Mouse (Mus musculus) hindbrain, embryonic 15.5 days (tissue): ENCODE results near the gene Epn2. TPM values are rescaled to one million over a fixed set of nuclear protein-coding genes. Genes with fewer than 3 reads are reported as not detected.
A peak's percentile ranks its signal among the peaks of the same experiment; 100 is the strongest.

Experiments
- ATAC-seq: fragments of 200-750 bp; cut with Nextera tagmentation; 2 replicates; pipeline ENCODE4 v1.8.0; 2017; ENCODE audit warnings: low read depth, moderate number of reproducible peaks, moderate TSS enrichment; ENCODE audit not compliant: low FRiP score
- H3K27ac ChIP-seq: fragments of 300-500 bp; sonication (generic); replicated peaks from 2 replicates; pipeline ENCODE4 v1.5.1; 2015; ENCODE audit warnings: mild to moderate bottlenecking, inconsistent platforms
- H3K27me3 ChIP-seq: fragments of 300-500 bp; sonication (generic); 2 replicates; pipeline ENCODE4 v1.6.1; 2015; ENCODE audit warnings: control low read depth, inconsistent platforms
- H3K36me3 ChIP-seq: fragments of 300-500 bp; sonication (generic); 2 replicates; pipeline ENCODE4 v1.6.1; 2015; ENCODE audit warnings: control low read depth, inconsistent platforms
- H3K4me1 ChIP-seq: fragments of 300-500 bp; sonication (generic); replicated peaks from 2 replicates; pipeline ENCODE4 v1.6.1; 2015; ENCODE audit warnings: control low read depth, inconsistent platforms
- H3K4me2 ChIP-seq: fragments of 300-500 bp; sonication (generic); 2 replicates; pipeline ENCODE4 v1.6.1; 2015; ENCODE audit warnings: moderate library complexity, mild to moderate bottlenecking, inconsistent platforms
- H3K4me3 ChIP-seq: fragments of 300-500 bp; sonication (generic); 2 replicates; pipeline ENCODE4 v1.5.1; 2015; ENCODE audit warnings: mild to moderate bottlenecking, inconsistent platforms
- H3K9ac ChIP-seq: fragments of 300-500 bp; sonication (generic); 2 replicates; pipeline ENCODE4 v1.6.1; 2015; ENCODE audit warnings: inconsistent platforms
- H3K9me3 ChIP-seq: fragments of 300-500 bp; sonication (generic); 2 replicates; pipeline ENCODE4 v1.6.1; 2016; ENCODE audit warnings: control low read depth, inconsistent platforms
- whole genome bisulfite sequencing: fragments of 180-500 bp; shearing (Covaris S2); methylation state at CpG from one replicate; pipeline ENCODE4 v1.1.7; 2015; 5-methylcytosine and 5-hydroxymethylcytosine counted together
- polyA plus RNA-seq: library from polyadenylated mRNA; unstranded; fragments of >200 nt; fragmentation: Nextera tagmentation; extraction: Ambion mirVana; gene quantifications from 2 replicates; pipeline ENCODE4 v1.2.1, GENCODE M21; 2015

Epn2 gene
- polyA plus RNA-seq, 1 experiment from 2014 or later = 79.6 TPM

DNA sequence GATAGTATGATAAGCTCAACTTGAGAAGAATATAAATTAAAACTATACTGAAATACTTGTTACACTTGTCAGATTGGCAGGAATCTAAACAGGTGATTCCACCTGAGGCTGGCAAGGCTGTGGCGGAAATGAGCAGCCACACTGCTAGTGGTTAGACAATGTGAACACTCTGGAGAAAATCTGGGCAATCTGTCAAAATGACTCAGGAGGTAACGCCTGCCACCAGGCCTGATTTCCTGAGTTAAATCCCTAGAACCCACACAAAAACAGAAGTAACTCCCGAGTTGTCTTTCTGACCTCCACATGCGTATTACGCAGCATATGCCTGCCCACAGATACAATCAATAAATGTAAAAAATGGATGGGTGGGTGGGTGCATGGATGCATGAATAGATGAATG, 17.1 kb downstream of the Epn2 start:
- no peak for ATAC-seq
- Histone ChIP-seq H3K36me3 (no peaks in the 10 kb centered on the region), H3K27me3 (no peaks in the 10 kb centered on the region), H3K27ac (no peak overlapping the region), H3K9ac (no peak overlapping the region), H3K9me3 (no peaks in the 10 kb centered on the region), H3K4me1 (peaks cover 16% of the 10 kb centered on the region; the same call in 1 of the 2 replicates), H3K4me2 (no peak overlapping the region), H3K4me3 (no peak overlapping the region)
- 69% methylated on average over 5 of the region's 5 CpGs for WGBS

DNA sequence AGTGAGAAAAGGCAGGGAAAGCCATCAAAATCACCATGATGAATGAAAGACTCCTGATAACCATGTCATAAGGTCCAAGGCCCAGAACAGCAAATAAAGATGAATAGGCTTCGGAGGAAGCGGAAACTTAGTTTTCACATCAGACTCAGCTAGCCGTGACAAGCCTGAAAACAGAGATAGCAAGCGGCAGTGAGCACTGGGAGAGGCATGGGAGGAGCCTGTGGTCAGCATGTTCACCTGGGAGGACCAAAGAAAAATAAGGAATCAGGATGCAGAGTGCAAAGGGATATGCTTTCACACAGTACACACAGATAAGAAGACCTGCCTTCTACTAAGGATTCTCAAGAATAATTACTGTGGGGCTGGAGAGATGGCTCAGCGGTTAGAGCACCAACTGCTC, 19.9 kb downstream of the Epn2 start:
- 85% methylated on average over 5 of the region's 5 CpGs for WGBS
- H3K4me2 ChIP-seq = no peak overlapping the region
- no peaks in the 10 kb centered on the region for H3K27me3 ChIP-seq
- no peak for ATAC-seq
- H3K27ac ChIP-seq = no peak overlapping the region
- H3K4me1 ChIP-seq = peaks cover 12% of the 10 kb centered on the region; the same call in 1 of the 2 replicates
- no peak overlapping the region for H3K9ac ChIP-seq
- no peaks in the 10 kb centered on the region for H3K36me3 ChIP-seq
- H3K9me3 ChIP-seq = no peaks in the 10 kb centered on the region
- H3K4me3 ChIP-seq = no peak overlapping the region

GRCm38 (mm10) chr11:61553015-61553754, 26.3 kb downstream of the Epn2 start:
- WGBS = 69% methylated on average over 3 of the region's 3 CpGs

GRCm38 (mm10) chr11:61550631-61551030, 28.9 kb downstream of the Epn2 start:
- Histone ChIP-seq H3K4me2 (no peak overlapping the region), H3K9me3 (no peaks in the 10 kb centered on the region), H3K4me3 (no peak overlapping the region), H3K36me3 (peaks cover 11% of the 10 kb centered on the region), H3K9ac (no peak overlapping the region), H3K27me3 (no peaks in the 10 kb centered on the region), H3K4me1 (peaks cover 18% of the 10 kb centered on the region), H3K27ac (no peak overlapping the region)
- ATAC-seq = no peak

More at GRCm38 (mm10) chr11:61553015-61553754, 26.3 kb downstream of the Epn2 start:
- no peak overlapping the region for H3K9ac ChIP-seq
- ATAC-seq = no peak
- no peak overlapping the region for H3K27ac ChIP-seq
- H3K9me3 ChIP-seq = no peaks in the 10 kb centered on the region
- no peak overlapping the region for H3K4me2 ChIP-seq
- H3K4me1 ChIP-seq = peaks cover 18% of the 10 kb centered on the region
- no peaks in the 10 kb centered on the region for H3K36me3 ChIP-seq
- H3K4me3 ChIP-seq = no peak overlapping the region
- H3K27me3 ChIP-seq = no peaks in the 10 kb centered on the region

GRCm38 (mm10) chr11:61547710-61548109, 31.8 kb downstream of the Epn2 start:
- Histone ChIP-seq H3K4me3 (no peak overlapping the region), H3K4me2 (no peak overlapping the region), H3K36me3 (peaks cover 24% of the 10 kb centered on the region), H3K27ac (no peak overlapping the region), H3K9me3 (no peaks in the 10 kb centered on the region), H3K9ac (no peak overlapping the region), H3K4me1 (0 out of 2 replicates have a peak, but pooled peaks cover 3% of the 10 kb centered on the region), H3K27me3 (no peaks in the 10 kb centered on the region)
- ATAC-seq = no peak
- 92% methylated on average over 4 of the region's 4 CpGs for whole genome bisulfite sequencing

DNA sequence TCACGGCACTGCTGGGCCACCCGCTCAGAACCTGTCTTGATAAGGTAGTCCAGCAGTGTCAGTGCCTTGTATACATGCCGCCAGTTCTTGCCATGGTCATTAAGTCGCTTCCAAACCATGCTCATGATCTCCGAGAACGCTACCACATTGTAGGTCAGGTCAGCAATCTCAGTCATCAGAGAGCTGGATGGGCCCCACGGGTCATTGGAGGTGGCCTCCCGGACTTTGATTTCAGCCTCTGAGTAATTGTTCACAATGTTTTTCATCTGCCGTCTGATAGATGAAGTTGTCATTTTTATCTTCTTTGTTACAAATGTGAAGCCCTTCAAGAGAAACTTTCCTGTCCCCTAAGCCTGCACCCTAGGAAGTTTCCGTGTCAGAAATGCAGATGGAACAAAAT, 33.0 kb downstream of the Epn2 start:
- WGBS = 87% methylated on average over 10 of the region's 10 CpGs
- H3K27ac ChIP-seq = no peak overlapping the region
- H3K9ac ChIP-seq = no peak overlapping the region
- no peaks in the 10 kb centered on the region for H3K27me3 ChIP-seq
- H3K4me1 ChIP-seq = 0 out of 2 replicates have a peak, but pooled peaks cover 3% of the 10 kb centered on the region
- no peak overlapping the region for H3K4me2 ChIP-seq
- peaks cover 24% of the 10 kb centered on the region for H3K36me3 ChIP-seq
- no peak overlapping the region for H3K4me3 ChIP-seq
- no peaks in the 10 kb centered on the region for H3K9me3 ChIP-seq
- no peak for ATAC-seq

- no peaks in the 10 kb centered on the region for H3K27me3 ChIP-seq
- no peak for ATAC-seq
- H3K27ac ChIP-seq = no peak overlapping the region
- H3K4me2 ChIP-seq = no peak overlapping the region
- H3K36me3 ChIP-seq = peaks cover 24% of the 10 kb centered on the region
- H3K4me1 ChIP-seq = no peaks in the 10 kb centered on the region
- WGBS = 91% methylated on average over 2 of the region's 2 CpGs
- no peak overlapping the region for H3K9ac ChIP-seq
- H3K4me3 ChIP-seq = no peak overlapping the region
- no peaks in the 10 kb centered on the region for H3K9me3 ChIP-seq
These were observed 33.9 kb downstream of the Epn2 start for GRCm38 (mm10) chr11:61545586-61545985.

DNA sequence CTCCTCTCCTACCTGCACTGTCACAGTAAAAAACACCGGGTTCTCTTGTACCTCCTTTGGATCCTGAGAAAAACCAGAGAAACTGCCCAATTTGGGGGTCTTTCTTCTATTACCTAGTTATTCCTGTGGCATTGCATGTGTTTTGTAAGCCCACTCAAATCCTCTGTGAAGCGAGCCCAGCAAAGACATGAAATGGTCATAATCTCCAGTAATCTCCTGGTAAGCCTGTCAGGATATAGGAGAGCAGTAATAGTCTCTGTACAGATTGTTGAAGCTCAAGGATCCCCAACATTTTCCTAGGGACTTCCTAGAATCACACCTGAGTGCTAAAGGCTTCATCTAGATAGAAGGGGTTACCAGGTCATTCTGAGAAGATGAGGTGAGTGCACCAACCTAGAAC, 38.4 kb downstream of the Epn2 start:
- Histone ChIP-seq H3K4me2 (no peak overlapping the region), H3K9ac (no peak overlapping the region), H3K27me3 (no peaks in the 10 kb centered on the region), H3K4me3 (no peak overlapping the region), H3K9me3 (no peaks in the 10 kb centered on the region), H3K27ac (no peak overlapping the region), H3K36me3 (peaks cover 26% of the 10 kb centered on the region), H3K4me1 (no peaks in the 10 kb centered on the region)
- WGBS = 92% methylated on average over 2 of the region's 2 CpGs
- ATAC-seq = no peak

- Histone ChIP-seq H3K27me3 (no peaks in the 10 kb centered on the region), H3K36me3 (peaks cover 21% of the 10 kb centered on the region), H3K27ac (no peak overlapping the region), H3K4me3 (no peak overlapping the region), H3K4me1 (no peaks in the 10 kb centered on the region), H3K4me2 (no peak overlapping the region), H3K9ac (no peak overlapping the region), H3K9me3 (no peaks in the 10 kb centered on the region)
- ATAC-seq = no peak
- WGBS = 91% methylated on average over 7 of the region's 7 CpGs
These were observed 38.8 kb downstream of the Epn2 start for GRCm38 (mm10) chr11:61540642-61541041.

- ATAC-seq = 0 out of 2 replicates have a peak, but pooled peaks have one; percentile 15
- no peak overlapping the region for H3K4me2 ChIP-seq
- no peak overlapping the region for H3K27ac ChIP-seq
- H3K4me1 ChIP-seq = no peaks in the 10 kb centered on the region
- WGBS = 88% methylated on average over 3 of the region's 3 CpGs
- H3K27me3 ChIP-seq = no peaks in the 10 kb centered on the region
- H3K9me3 ChIP-seq = no peaks in the 10 kb centered on the region
- no peak overlapping the region for H3K9ac ChIP-seq
- H3K36me3 ChIP-seq = peaks cover 8% of the 10 kb centered on the region; the same call in 1 of the 2 replicates
- H3K4me3 ChIP-seq = no peak overlapping the region
These were observed 42.1 kb downstream of the Epn2 start for GRCm38 (mm10) chr11:61537362-61537761.

DNA sequence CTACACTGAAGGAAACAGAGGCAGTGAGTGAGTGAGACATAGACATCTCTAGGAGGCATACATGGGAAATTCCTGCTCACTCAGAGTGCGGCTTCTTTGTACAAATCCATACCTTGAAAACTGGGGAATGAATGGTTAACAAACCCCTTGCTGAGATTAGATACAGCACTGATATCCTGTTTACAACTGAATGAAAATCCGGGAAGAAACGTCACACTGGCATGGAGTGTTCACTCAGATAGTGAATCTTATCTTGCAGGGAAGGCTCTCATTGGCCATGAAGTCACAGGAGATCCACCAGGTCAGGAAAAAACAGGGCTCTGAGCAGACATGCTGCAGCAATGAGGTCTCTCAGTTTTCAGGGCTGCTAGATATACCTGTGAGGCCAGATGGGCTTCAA, 42.5 kb downstream of the Epn2 start:
- Histone ChIP-seq H3K4me2 (no peak overlapping the region), H3K4me3 (no peak overlapping the region), H3K27me3 (no peaks in the 10 kb centered on the region), H3K36me3 (peaks cover 8% of the 10 kb centered on the region; the same call in 1 of the 2 replicates), H3K9ac (no peak overlapping the region), H3K27ac (no peak overlapping the region), H3K4me1 (no peaks in the 10 kb centered on the region), H3K9me3 (no peaks in the 10 kb centered on the region)
- no peak for ATAC-seq
- 78% methylated on average over 3 of the region's 3 CpGs for WGBS

DNA sequence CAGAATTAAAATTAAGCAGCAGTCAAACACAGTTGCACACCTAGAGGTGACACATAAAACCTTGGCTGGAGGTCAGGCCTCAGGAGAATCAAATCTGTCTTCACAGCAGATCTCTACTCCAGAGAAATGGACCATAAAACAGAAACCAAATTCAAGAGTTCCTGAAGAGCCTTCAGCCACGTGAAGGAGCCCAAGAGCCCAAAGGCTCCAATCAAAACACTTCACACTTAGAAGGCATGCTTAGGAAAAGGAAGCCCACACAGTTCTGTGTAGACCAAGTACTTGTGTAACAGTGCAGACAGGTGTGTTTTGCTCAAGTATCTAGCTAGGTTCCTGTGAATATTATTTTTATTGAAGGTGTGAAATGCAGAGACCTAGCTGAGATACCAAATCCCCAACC, 44.0 kb downstream of the Epn2 start:
- WGBS = 74% methylated on average over 1 of the region's 1 CpGs

GRCm38 (mm10) chr11:61533571-61533970, 45.9 kb downstream of the Epn2 start:
- WGBS = 67% methylated on average over 5 of the region's 5 CpGs
- no peaks in the 10 kb centered on the region for H3K9me3 ChIP-seq

More for the DNA sequence above, 44.0 kb downstream of the Epn2 start:
- H3K27ac ChIP-seq = no peak overlapping the region
- H3K36me3 ChIP-seq = peaks cover 8% of the 10 kb centered on the region; the same call in 1 of the 2 replicates
- no peak overlapping the region for H3K4me3 ChIP-seq
- no peaks in the 10 kb centered on the region for H3K4me1 ChIP-seq
- no peaks in the 10 kb centered on the region for H3K27me3 ChIP-seq
- ATAC-seq = no peak
- H3K9me3 ChIP-seq = no peaks in the 10 kb centered on the region
- H3K9ac ChIP-seq = no peak overlapping the region
- H3K4me2 ChIP-seq = no peak overlapping the region

More at GRCm38 (mm10) chr11:61533571-61533970, 45.9 kb downstream of the Epn2 start:
- no peak overlapping the region for H3K27ac ChIP-seq
- no peak overlapping the region for H3K4me3 ChIP-seq
- no peaks in the 10 kb centered on the region for H3K36me3 ChIP-seq
- no peak overlapping the region for H3K9ac ChIP-seq
- H3K27me3 ChIP-seq = no peaks in the 10 kb centered on the region
- ATAC-seq = no peak
- no peak overlapping the region for H3K4me2 ChIP-seq
- peaks cover 11% of the 10 kb centered on the region for H3K4me1 ChIP-seq
